Mouse (Mus musculus) CH12.LX (cell line): Measurements from ENCODE around the gene Arpc3. TPM values are rescaled to one million over a fixed set of nuclear protein-coding genes. Genes with fewer than 3 reads are reported as not detected.

ENCODE experiments used
- DNase-seq: peaks from one replicate; pipeline ENCODE4 v3.0.0-alpha.2; 2013; ENCODE audit errors: extremely low read depth
- H3K27ac ChIP-seq: 2 replicates; pipeline ENCODE4 v1.5.1; 2012; ENCODE audit warnings: low read depth, mild to moderate bottlenecking, control low read depth, moderate library complexity; ENCODE audit not compliant: insufficient read depth
- H3K27me3 ChIP-seq: replicated peaks from 2 replicates; pipeline ENCODE3; 2012; ENCODE audit warnings: inconsistent platforms
- H3K36me3 ChIP-seq, 2 experiments: replicated peaks in 1 of 2; 2 replicates each; pipeline versions ENCODE3 to v1.6.1; 2012; ENCODE audit warnings: inconsistent platforms in 1 of 2, low read length in 1 of 2, mild to moderate bottlenecking in 1 of 2, mixed read lengths in 1 of 2, moderate library complexity in 1 of 2; ENCODE audit not compliant: control insufficient read depth in 1 of 2, insufficient read depth in 1 of 2
- H3K4me1 ChIP-seq, 2 experiments: 2 replicates each; pipeline ENCODE4 v1.6.1; 2012; ENCODE audit warnings: inconsistent platforms in 1 of 2, moderate library complexity in 1 of 2; ENCODE audit not compliant: insufficient read depth in 2 of 2, control insufficient read depth in 1 of 2
- H3K4me2 ChIP-seq: 2 replicates; pipeline ENCODE4 v1.6.1; 2012; ENCODE audit warnings: low read depth, mild to moderate bottlenecking, control low read depth; ENCODE audit not compliant: poor library complexity, insufficient read depth, severe bottlenecking
- H3K4me3 ChIP-seq, 3 experiments: fragments of 150-350 bp in 1 of 3; sonication (generic) in 1 of 3; replicated peaks in 1 of 3; 2 replicates each; pipeline versions ENCODE3 to v1.5.1; 2011 to 2012; ENCODE audit warnings: low read depth in 2 of 3, low read length in 2 of 3, mild to moderate bottlenecking in 2 of 3, moderate library complexity in 2 of 3, control low read depth in 1 of 3, improper control_type of control experiment in 1 of 3, inconsistent platforms in 1 of 3, mixed read lengths in 1 of 3; ENCODE audit not compliant: poor library complexity in 1 of 3
- H3K79me2 ChIP-seq: replicated peaks from 2 replicates; pipeline ENCODE4 v1.6.1; 2012; ENCODE audit warnings: mild to moderate bottlenecking, moderate library complexity; ENCODE audit not compliant: control insufficient read depth, poor library complexity, insufficient read depth, severe bottlenecking; ENCODE audit errors: extremely low read depth
- H3K9ac ChIP-seq: 2 replicates; pipeline ENCODE4 v1.6.1; 2012; ENCODE audit warnings: low read depth, mild to moderate bottlenecking, control low read depth, moderate library complexity; ENCODE audit not compliant: insufficient read depth
- H3K9me3 ChIP-seq: replicated peaks from 2 replicates; pipeline ENCODE3; 2012; ENCODE audit warnings: low read length, inconsistent platforms, mixed read lengths
- BHLHE40 ChIP-seq: IDR thresholded peaks from 2 replicates; pipeline ENCODE4 v1.6.1; 2011; ENCODE audit warnings: mild to moderate bottlenecking, low read depth, low read length, improper control_type of control experiment
- CHD2 ChIP-seq: IDR thresholded peaks from 2 replicates; pipeline ENCODE4 v1.6.1; 2011; ENCODE audit warnings: low read length, improper control_type of control experiment
- CTCF ChIP-seq, 2 experiments: IDR thresholded peaks in 1 of 2; conservative IDR thresholded peaks in 1 of 2; 2 replicates each; pipeline ENCODE4 v1.5.1; 2011 to 2012; ENCODE audit warnings: low read depth in 2 of 2, low read length in 2 of 2, improper control_type of control experiment in 1 of 2, inconsistent platforms in 1 of 2, mild to moderate bottlenecking in 1 of 2, moderate library complexity in 1 of 2
- E2F4 ChIP-seq: IDR thresholded peaks from 2 replicates; pipeline ENCODE4 v1.6.1; 2011; ENCODE audit warnings: low read depth, low read length, improper control_type of control experiment; ENCODE audit not compliant: insufficient replicate concordance
- EP300 ChIP-seq: IDR thresholded peaks from 2 replicates; pipeline ENCODE4 v1.6.1; 2011; ENCODE audit warnings: low read length, improper control_type of control experiment
- GABPA ChIP-seq: IDR thresholded peaks from 2 replicates; pipeline ENCODE4 v1.6.1; 2012; ENCODE audit warnings: low read depth, low read length, improper control_type of control experiment, inconsistent platforms; ENCODE audit not compliant: insufficient replicate concordance
- HCFC1 ChIP-seq: IDR thresholded peaks from 2 replicates; pipeline ENCODE4 v1.6.1; 2012; ENCODE audit warnings: low read depth, mild to moderate bottlenecking, inconsistent platforms, low read length, improper control_type of control experiment
- IRF4 ChIP-seq: IDR thresholded peaks from 2 replicates; pipeline ENCODE4 v1.6.1; 2014; ENCODE audit warnings: low read depth, mild to moderate bottlenecking, inconsistent platforms, low read length, improper control_type of control experiment
- JUND ChIP-seq: conservative IDR thresholded peaks from 2 replicates; pipeline ENCODE4 v1.6.1; 2011; ENCODE audit warnings: low read depth, low read length, improper control_type of control experiment
- MAX ChIP-seq: IDR thresholded peaks from 2 replicates; pipeline ENCODE4 v1.6.1; 2011; ENCODE audit warnings: low read length, improper control_type of control experiment
- POLR2AphosphoS2 ChIP-seq: IDR thresholded peaks from 2 replicates; pipeline ENCODE4 v1.6.1; 2011; ENCODE audit warnings: low read depth, low read length, improper control_type of control experiment
- RAD21 ChIP-seq: IDR thresholded peaks from 2 replicates; pipeline ENCODE4 v1.6.1; 2011; ENCODE audit warnings: low read depth, mild to moderate bottlenecking, low read length, improper control_type of control experiment, moderate library complexity
- RCOR1 ChIP-seq: conservative IDR thresholded peaks from 2 replicates; pipeline ENCODE4 v1.6.1; 2012; ENCODE audit warnings: low read depth, mild to moderate bottlenecking, inconsistent platforms, low read length, improper control_type of control experiment
- TBP ChIP-seq: conservative IDR thresholded peaks from 2 replicates; pipeline ENCODE4 v1.6.1; 2011; ENCODE audit warnings: low read depth, low read length, improper control_type of control experiment
- TCF12 ChIP-seq: IDR thresholded peaks from 2 replicates; pipeline ENCODE4 v1.6.1; 2014; ENCODE audit warnings: low read depth, mild to moderate bottlenecking, inconsistent platforms, low read length, improper control_type of control experiment
- UBTF ChIP-seq: IDR thresholded peaks from 2 replicates; pipeline ENCODE4 v1.6.1; 2012; ENCODE audit warnings: low read depth, mild to moderate bottlenecking, inconsistent platforms, low read length, improper control_type of control experiment, moderate library complexity
- dilution Hi-C: fragments of 300-500 bp; cut with MboI; formaldehyde crosslinking; loops from 2 replicates; pipeline ENCODE4 v1.14.3; 2020; ENCODE audit warnings: low sequenced_read_pairs; ENCODE audit not compliant: extremely low pct_unique_long_range_greater_than_20kb, extremely low pct_ligation_motif_present
- in situ Hi-C: fragments of 300-500 bp; cut with MboI; formaldehyde crosslinking; loops from 3 replicates; pipeline ENCODE4 v1.14.3; 2019; ENCODE audit warnings: low sequenced_read_pairs, low pct_ligation_motif_present, low pct_unique_long_range_greater_than_20kb, mixed read lengths
- polyA plus RNA-seq: library from polyadenylated mRNA; unstranded; fragments of >175 nt; gene quantifications from 2 replicates; pipeline ENCODE4 v1.2.1, GENCODE M21; 2012; ENCODE audit warnings: low read depth; ENCODE audit not compliant: insufficient read length
- total RNA-seq, 2 experiments: library from RNA; depleted of rRNA; stranded (reverse); fragments of 300-350 nt in 1 of 2; fragments of >200 nt in 1 of 2; gene quantifications; 2 replicates each; pipeline ENCODE4 v1.2.3; 2012 to 2014

Gene Arpc3
- total and polyA plus RNA-seq, 3 experiments: 256 to 543 (median 297) TPM

DNA sequence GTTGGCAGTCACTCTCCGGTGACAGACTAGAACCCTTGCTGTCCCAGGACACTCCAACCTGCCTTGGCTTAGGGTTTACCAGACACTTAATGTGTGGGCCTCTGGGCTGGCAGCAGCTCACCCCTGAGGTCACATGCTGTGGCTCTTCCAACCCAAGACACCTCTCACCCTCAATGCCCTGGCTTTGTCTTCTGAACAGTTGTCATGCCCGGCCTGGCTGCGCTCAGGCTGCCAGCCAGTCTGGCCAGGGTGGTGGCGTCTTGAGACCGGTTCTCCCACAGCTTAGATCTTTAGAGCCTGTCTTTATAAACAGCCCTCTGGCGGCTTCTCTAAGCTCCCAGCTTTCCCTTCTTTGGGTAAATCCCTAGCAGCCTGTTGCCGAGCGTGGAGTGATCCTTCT is 56.2 kb downstream of the Arpc3 start:
- Histone ChIP-seq H3K4me2 (no peak overlapping the region), H3K27ac (no peak overlapping the region), H3K79me2 (no peaks in the 10 kb centered on the region), H3K9ac (no peak overlapping the region), H3K27me3 (no peaks in the 10 kb centered on the region), H3K36me3 (peaks cover 41 to 88% of the 10 kb centered on the region in 2 experiments), H3K4me1 (peaks cover 0 to 7% of the 10 kb centered on the region in 2 experiments; a peak in 1 of 4 replicates), H3K9me3 (no peaks in the 10 kb centered on the region), H3K4me3 (no peak overlapping the region)
- in situ Hi-C loops (no loop called here), dilution Hi-C loops (no loop called here)
- no peak for TF ChIP-seq RAD21
- TF ChIP-seq TCF12: no peak
- TF ChIP-seq POLR2AphosphoS2: no peak
- DNase-seq: no peak

DNA sequence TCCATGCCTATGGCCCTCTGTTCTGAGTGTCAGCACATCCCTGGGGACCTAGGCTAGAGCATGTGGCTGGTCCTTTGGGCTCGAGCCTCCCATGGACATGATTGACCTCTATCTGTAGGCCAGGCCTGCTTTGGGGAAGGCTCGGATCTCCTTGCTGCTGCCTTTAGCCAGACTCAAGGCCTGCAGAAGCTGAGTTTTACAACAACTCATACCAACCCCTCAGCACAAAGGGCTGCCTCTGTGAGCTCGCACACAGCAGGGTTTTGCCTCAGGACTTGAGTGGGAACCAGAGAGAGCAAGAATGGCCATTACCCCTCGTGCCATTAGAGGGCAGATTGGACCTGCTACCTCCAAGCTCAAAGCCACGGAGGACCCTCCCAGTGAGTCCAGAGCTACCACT is 57.2 kb downstream of the Arpc3 start:
- Histone ChIP-seq H3K36me3 (peaks cover 43 to 88% of the 10 kb centered on the region in 2 experiments), H3K4me2 (no peak overlapping the region), H3K9ac (no peak overlapping the region), H3K4me3 (no peak overlapping the region)
- in situ Hi-C loops: no loop called here
- DNase-seq: no peak
- TF ChIP-seq E2F4 (no peak), GABPA (no peak), RAD21 (no peak), IRF4 (no peak), BHLHE40 (no peak), HCFC1 (no peak), RCOR1 (no peak), JUND (no peak), TBP (no peak), UBTF (no peak), CHD2 (no peak), CTCF (conservative IDR thresholded peaks at IDR 0.05 in 1 of 2, IDR thresholded peaks at IDR 0.05 in 1 of 2; ENCODE audit: low read depth in 2 of 2, low read length in 2 of 2) (no peak)
- TF ChIP-seq, all 38 proteins: peak for 0
- H3K9me3 ChIP-seq: no peaks in the 10 kb centered on the region
- peaks cover 0 to 7% of the 10 kb centered on the region in 2 experiments; a peak in 1 of 4 replicates for H3K4me1 ChIP-seq
- dilution Hi-C loops: no loop called here
- no peak overlapping the region for H3K27ac ChIP-seq
- H3K27me3 ChIP-seq: no peaks in the 10 kb centered on the region
- H3K79me2 ChIP-seq: no peaks in the 10 kb centered on the region

DNA sequence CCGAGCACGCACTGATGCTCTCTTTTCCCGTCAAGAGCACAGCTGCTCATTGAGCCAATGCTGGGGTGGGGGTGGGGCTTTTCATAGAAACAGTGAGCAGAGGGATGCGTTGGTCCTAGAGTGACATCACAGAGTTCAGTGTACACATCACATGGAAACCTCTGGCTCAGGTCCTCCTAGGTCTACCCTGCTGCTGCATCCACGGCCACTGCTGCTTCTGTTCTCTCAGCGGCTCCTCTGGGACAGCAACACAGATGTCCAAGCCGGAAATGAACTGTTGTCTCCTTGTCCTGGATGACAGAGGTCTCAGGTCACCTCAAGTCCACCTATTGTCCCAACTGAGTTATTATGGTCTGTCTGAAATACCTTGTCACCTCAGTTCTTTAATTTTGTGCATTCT is 58.3 kb downstream of the Arpc3 start:
- Histone ChIP-seq H3K27ac (no peak overlapping the region), H3K9me3 (no peaks in the 10 kb centered on the region), H3K36me3 (peaks cover 43 to 88% of the 10 kb centered on the region in 2 experiments), H3K9ac (no peak overlapping the region), H3K4me2 (no peak overlapping the region), H3K4me3 (no peak overlapping the region), H3K4me1 (peaks cover 0 to 7% of the 10 kb centered on the region in 2 experiments; a peak in 1 of 4 replicates), H3K79me2 (no peaks in the 10 kb centered on the region), H3K27me3 (no peaks in the 10 kb centered on the region)
- TF ChIP-seq EP300: no peak
- TF ChIP-seq MAX: no peak
- in situ Hi-C loops (no loop called here), dilution Hi-C loops (no loop called here)
- no peak for DNase-seq
